ENCODE assay signal across 8 mouse cellular contexts in genomic region chr19:46762291-46762991, GRCm38 (mm10). TPM values are rescaled to one million over a fixed set of nuclear protein-coding genes. Genes with fewer than 3 reads are reported as not detected.
A peak's percentile ranks its signal among the peaks of the same experiment; 100 is the strongest.
DNase-seq lines count a peak whose midpoint lies in the region; ATAC-seq and TF ChIP-seq lines count a peak whose summit lies in the region.

No protein-coding gene starts in this region.

- no peak for ATAC-seq in forebrain, postnatal 0 days
- ATAC-seq in intestine, embryonic 15.5 days = no peak
- no peak for ATAC-seq in midbrain, postnatal 0 days (ENCODE audit: low FRiP score)
- ATAC-seq in stomach, embryonic 14.5 days (ENCODE audit: insufficient number of reproducible peaks, insufficient read depth, low FRiP score, low read depth) = no peak

- 2% methylated on average over 50 of the region's 50 CpGs for WGBS in forebrain, postnatal 0 days
- under 1% methylated on average over 50 of the region's 50 CpGs for WGBS in intestine, embryonic 15.5 days
- 1% methylated on average over 50 of the region's 50 CpGs for WGBS in limb, embryonic 10.5 days
- WGBS in midbrain, postnatal 0 days = under 1% methylated on average over 46 of the region's 50 CpGs
- 1% methylated on average over 50 of the region's 50 CpGs for WGBS in stomach, embryonic 14.5 days

- peak; percentile 38 for DNase-seq in gastrocnemius, adult 2 months
- no peak for DNase-seq in gastrocnemius, postnatal 14 days
- DNase-seq in cerebellum, adult 18-20 months = peak; percentile 57 to 65
- DNase-seq in forebrain, postnatal 0 days = peak; percentile 35
- peak; percentile 63 for DNase-seq in limb, embryonic 10.5 days (ENCODE audit: low spot score)
- peak; percentile 25 for DNase-seq in midbrain, postnatal 0 days (ENCODE audit: low spot score)

- H3K27ac ChIP-seq in gastrocnemius, adult 2 months = peak overlapping the region; percentile 91
- no peak overlapping the region for H3K27ac ChIP-seq in forebrain, postnatal 0 days (ENCODE audit: low read depth, low read length)
- no peak overlapping the region for H3K27ac ChIP-seq in intestine, embryonic 15.5 days
- H3K27ac ChIP-seq in limb, embryonic 10.5 days = peak overlapping the region; percentile 82; the same call in 1 of the 2 replicates
- H3K27ac ChIP-seq in midbrain, postnatal 0 days (ENCODE audit: low read depth, low read length) = peak overlapping the region; percentile 93
- no peak overlapping the region for H3K27ac ChIP-seq in stomach, embryonic 14.5 days (ENCODE audit: low read length)

- 0 out of 2 replicates have a peak, but pooled peaks cover 4% of the 10 kb centered on the region for H3K27me3 ChIP-seq in forebrain, postnatal 0 days (ENCODE audit: insufficient read depth, low read length)
- H3K27me3 ChIP-seq in intestine, embryonic 15.5 days (replicated peaks) = peaks cover 6% of the 10 kb centered on the region
- H3K27me3 ChIP-seq in limb, embryonic 10.5 days (ENCODE audit: low read depth, poor library complexity, severe bottlenecking) = peaks cover 39% of the 10 kb centered on the region
- no peaks in the 10 kb centered on the region for H3K27me3 ChIP-seq in midbrain, postnatal 0 days (ENCODE audit: insufficient read depth, low read length)
- H3K27me3 ChIP-seq in stomach, embryonic 14.5 days (ENCODE audit: control insufficient read depth, insufficient read depth, low read length) = no peaks in the 10 kb centered on the region

- no peak for TF ChIP-seq CTCF in gastrocnemius, adult 2 months (IDR thresholded peaks at IDR 0.05)
- no peak for TF ChIP-seq CTCF in forebrain, postnatal 0 days (IDR thresholded peaks at IDR 0.05; ENCODE audit: low read depth)
- no peak for TF ChIP-seq CTCF in midbrain, postnatal 0 days (IDR thresholded peaks at IDR 0.05)

- H3K4me3 ChIP-seq in gastrocnemius, adult 2 months = peak overlapping the region; percentile 93
- peak overlapping the region; percentile 91 for H3K4me3 ChIP-seq in forebrain, postnatal 0 days (ENCODE audit: low read depth, low read length)
- H3K4me3 ChIP-seq in intestine, embryonic 15.5 days (replicated peaks) = peak overlapping the region; percentile 88
- H3K4me3 ChIP-seq in limb, embryonic 10.5 days = peak overlapping the region; percentile 86
- peak overlapping the region; percentile 73 for H3K4me3 ChIP-seq in midbrain, postnatal 0 days (ENCODE audit: low read depth, low read length)
- peak overlapping the region; percentile 63 for H3K4me3 ChIP-seq in stomach, embryonic 14.5 days (ENCODE audit: low read depth, low read length)

- intact Hi-C loops in gastrocnemius, adult 2 months (cut with DNase I) = no loop called here
- intact Hi-C loops in gastrocnemius, postnatal 14 days (cut with DNase I; ENCODE audit: low total_unique reads) = no loop called here

- H3K9me3 ChIP-seq in forebrain, postnatal 0 days (ENCODE audit: low read length) = no peaks in the 10 kb centered on the region
- no peaks in the 10 kb centered on the region for H3K9me3 ChIP-seq in intestine, embryonic 15.5 days
- H3K9me3 ChIP-seq in limb, embryonic 10.5 days (replicated peaks) = no peaks in the 10 kb centered on the region
- no peaks in the 10 kb centered on the region for H3K9me3 ChIP-seq in midbrain, postnatal 0 days (ENCODE audit: low read length)
- H3K9me3 ChIP-seq in stomach, embryonic 14.5 days (ENCODE audit: control insufficient read depth, low read depth, low read length) = no peaks in the 10 kb centered on the region

- H3K4me1 ChIP-seq in forebrain, postnatal 0 days (ENCODE audit: insufficient read depth) = peaks cover 18% of the 10 kb centered on the region
- H3K4me1 ChIP-seq in intestine, embryonic 15.5 days (replicated peaks) = peaks cover 11% of the 10 kb centered on the region
- peaks cover 24% of the 10 kb centered on the region for H3K4me1 ChIP-seq in limb, embryonic 10.5 days
- H3K4me1 ChIP-seq in midbrain, postnatal 0 days (ENCODE audit: insufficient read depth, low read length) = peaks cover 16% of the 10 kb centered on the region; the same call in 1 of the 2 replicates
- H3K4me1 ChIP-seq in stomach, embryonic 14.5 days (ENCODE audit: control insufficient read depth, insufficient read depth, low read length) = peaks cover 12% of the 10 kb centered on the region; the same call in 1 of the 2 replicates

- H3K36me3 ChIP-seq in forebrain, postnatal 0 days (ENCODE audit: insufficient read depth) = no peaks in the 10 kb centered on the region
- H3K36me3 ChIP-seq in intestine, embryonic 15.5 days = no peaks in the 10 kb centered on the region
- H3K36me3 ChIP-seq in limb, embryonic 10.5 days = no peaks in the 10 kb centered on the region
- H3K36me3 ChIP-seq in midbrain, postnatal 0 days (ENCODE audit: insufficient read depth, low read length) = no peaks in the 10 kb centered on the region
- no peaks in the 10 kb centered on the region for H3K36me3 ChIP-seq in stomach, embryonic 14.5 days (ENCODE audit: control insufficient read depth, insufficient read depth, low read length)

- H3K4me2 ChIP-seq in forebrain, postnatal 0 days (ENCODE audit: low read depth) = peak overlapping the region; percentile 92
- peak overlapping the region; percentile 97 for H3K4me2 ChIP-seq in intestine, embryonic 15.5 days (replicated peaks)
- H3K4me2 ChIP-seq in midbrain, postnatal 0 days (ENCODE audit: low read depth, low read length, poor library complexity, severe bottlenecking) = peak overlapping the region; percentile 85
- peak overlapping the region; percentile 100 for H3K4me2 ChIP-seq in stomach, embryonic 14.5 days (replicated peaks; ENCODE audit: low read depth, low read length)

- H3K9ac ChIP-seq in forebrain, postnatal 0 days = peak overlapping the region; percentile 84
- peak overlapping the region; percentile 57 for H3K9ac ChIP-seq in intestine, embryonic 15.5 days
- H3K9ac ChIP-seq in midbrain, postnatal 0 days (replicated peaks; ENCODE audit: low read length, poor library complexity, severe bottlenecking) = peak overlapping the region; percentile 76
- no peak overlapping the region; the same call in 1 of the 2 replicates for H3K9ac ChIP-seq in stomach, embryonic 14.5 days (replicated peaks; ENCODE audit: low read depth, low read length)

RNA-seq across cellular contexts. Expression of gene Cnnm2, which starts 1.0 kb away (rescaled TPM):
- 1 to 10 TPM; 2.7 to 3.6 TPM for total RNA-seq in gastrocnemius, adult 2 months (2021)
- 1 to 10 TPM; 4.0 to 4.1 TPM for total RNA-seq in gastrocnemius, postnatal 14 days (2021)
- total RNA-seq in forebrain, postnatal 0 days (2014; rRNA removed) = 11.7 and 16.6 TPM in 2 replicates
- polyA plus RNA-seq in forebrain, postnatal 0 days (2015; fragmentation: Nextera tagmentation; extraction: Ambion mirVana) = 5.2 and 6.2 TPM in 2 replicates
- 2.9 and 3.2 TPM in 2 replicates for polyA plus RNA-seq in intestine, embryonic 15.5 days (2015; fragmentation: Nextera tagmentation; extraction: Ambion mirVana)
- 1.5 and 1.6 TPM in 2 replicates for polyA plus RNA-seq in limb, embryonic 10.5 days (2016; fragmentation: Nextera tagmentation; extraction: Ambion mirVana)
- 26.1 and 37.5 TPM in 2 replicates for total RNA-seq in midbrain, postnatal 0 days (2014; rRNA removed)
- 8.2 and 8.3 TPM in 2 replicates for polyA plus RNA-seq in midbrain, postnatal 0 days (2015; fragmentation: Nextera tagmentation; extraction: Ambion mirVana)
- polyA plus RNA-seq in stomach, embryonic 14.5 days (2014; fragmentation: Nextera tagmentation; extraction: Ambion mirVana) = 2.5 and 4.1 TPM in 2 replicates

RNA-seq across cellular contexts. Expression of gene As3mt, which starts 55.2 kb away (rescaled TPM):
- total RNA-seq in gastrocnemius, adult 2 months (2021) = 100 to 1,000 TPM in 1 of 2 experiments, 10 to 100 TPM in 1; 76.3 to 106 TPM
- 10 to 100 TPM; 68.1 to 80.9 TPM for total RNA-seq in gastrocnemius, postnatal 14 days (2021)
- 14.5 and 17.4 TPM in 2 replicates for total RNA-seq in forebrain, postnatal 0 days (2014; rRNA removed)
- 14.4 and 18.4 TPM in 2 replicates for polyA plus RNA-seq in forebrain, postnatal 0 days (2015; fragmentation: Nextera tagmentation; extraction: Ambion mirVana)
- 59.4 and 63.4 TPM in 2 replicates for polyA plus RNA-seq in intestine, embryonic 15.5 days (2015; fragmentation: Nextera tagmentation; extraction: Ambion mirVana)
- polyA plus RNA-seq in limb, embryonic 10.5 days (2016; fragmentation: Nextera tagmentation; extraction: Ambion mirVana) = 29.7 and 31.4 TPM in 2 replicates
- total RNA-seq in midbrain, postnatal 0 days (2014; rRNA removed) = 21.3 and 28.9 TPM in 2 replicates
- 36.4 and 37.9 TPM in 2 replicates for polyA plus RNA-seq in midbrain, postnatal 0 days (2015; fragmentation: Nextera tagmentation; extraction: Ambion mirVana)
- 23.2 and 26.9 TPM in 2 replicates for polyA plus RNA-seq in stomach, embryonic 14.5 days (2014; fragmentation: Nextera tagmentation; extraction: Ambion mirVana)

Comparison
In these comparisons a context has a peak if more than half of its experiments do, and no peak if none do; other contexts are left out.
1. H3K27ac ChIP-seq: peak in gastrocnemius, adult 2 months (single experiment), limb, embryonic 10.5 days (single experiment) and midbrain, postnatal 0 days (single experiment); none in forebrain, postnatal 0 days (single experiment), intestine, embryonic 15.5 days (single experiment) and stomach, embryonic 14.5 days (single experiment).
2. Peak in every context shown above with its lines, with median percentiles within 50 percentile points of each other: H3K4me3 ChIP-seq and H3K4me2 ChIP-seq.